Mouse (Mus musculus) activated CD4-positive, CD25-positive, alpha-beta regulatory T cell, adult 4 months (primary cell): ENCODE data around the gene Rps2. TPM values are rescaled to one million over a fixed set of nuclear protein-coding genes. Genes with fewer than 3 reads are reported as not detected.
"Not testable (repeated sequence)": the region's sequence is repeated elsewhere in the genome, so short reads cannot be mapped to it uniquely, and the experiment has no call there.

Experiments used
- ATAC-seq: one replicate; pipeline ENCODE4 v1.8.0; 2017
- polyA plus RNA-seq, 2 experiments: library from polyadenylated mRNA; unstranded; fragments of 100-300 nt; shearing (Covaris generic); gene quantifications; one replicate each; pipeline ENCODE4 v1.2.1; 2017

The Rps2 gene
- polyA plus RNA-seq, 2 experiments from 2014 or later, result 537 to 1,178 TPM

GRCm38 (mm10) chr17:24705821-24706220 lies 12.1 kb upstream of the Rps2 start:
- ATAC-seq, result no peak

GRCm38 (mm10) chr17:24706982-24707800 lies 10.7 kb upstream of the Rps2 start, which contains the start of gene Tbl3:
Gene Tbl3, minus strand, starts transcription at chr17:24707660.
- peak; percentile 84 for ATAC-seq

- peak; percentile 34 for ATAC-seq
Measured at GRCm38 (mm10) chr17:24707801-24708425, 10.0 kb upstream of the Rps2 start.

GRCm38 (mm10) chr17:24708646-24709045 lies 9.3 kb upstream of the Rps2 start:
- ATAC-seq, result no peak

- no peak for ATAC-seq
Measured at GRCm38 (mm10) chr17:24715556-24715955, 2.4 kb upstream of the Rps2 start.

GRCm38 (mm10) chr17:24716166-24716682 lies 1.7 kb upstream of the Rps2 start:
- no peak for ATAC-seq

- not testable (repeated sequence) for ATAC-seq
Measured at GRCm38 (mm10) chr17:24718938-24719337, 1.0 kb downstream of the Rps2 start.

- peak; percentile 87 for ATAC-seq
Measured at GRCm38 (mm10) chr17:24719494-24720222, 1.7 kb downstream of the Rps2 start.

GRCm38 (mm10) chr17:24720616-24721015 lies 2.7 kb downstream of the Rps2 start:
- ATAC-seq, result not testable (repeated sequence)

- not testable (repeated sequence) for ATAC-seq
Measured at GRCm38 (mm10) chr17:24721383-24721955, 3.6 kb downstream of the Rps2 start.

- no peak for ATAC-seq
Measured at GRCm38 (mm10) chr17:24722220-24722924, 4.5 kb downstream of the Rps2 start.

- ATAC-seq, result no peak
Measured at GRCm38 (mm10) chr17:24723122-24723880, 5.4 kb downstream of the Rps2 start.

GRCm38 (mm10) chr17:24723881-24724180 lies 5.9 kb downstream of the Rps2 start:
- peak; percentile 16 for ATAC-seq

GRCm38 (mm10) chr17:24724184-24724583 lies 6.3 kb downstream of the Rps2 start, which contains the start of gene Ndufb10:
Gene Ndufb10, minus strand, starts transcription at chr17:24724478.
- ATAC-seq, result peak; percentile 44

- no peak for ATAC-seq
Measured at GRCm38 (mm10) chr17:24725637-24726390, 7.9 kb downstream of the Rps2 start.

GRCm38 (mm10) chr17:24727618-24728017 lies 9.7 kb downstream of the Rps2 start, which contains the start of gene Rpl3l:
Gene Rpl3l, plus strand, starts transcription at chr17:24727820.
- ATAC-seq, result no peak

GRCm38 (mm10) chr17:24728184-24728583 lies 10.3 kb downstream of the Rps2 start:
- ATAC-seq, result no peak

- no peak for ATAC-seq
Measured at GRCm38 (mm10) chr17:24729067-24729466, 11.2 kb downstream of the Rps2 start.

GRCm38 (mm10) chr17:24730787-24731186 lies 12.9 kb downstream of the Rps2 start:
- ATAC-seq, result no peak

- ATAC-seq, result no peak
Measured at GRCm38 (mm10) chr17:24732233-24732935, 14.5 kb downstream of the Rps2 start.
